Mouse (Mus musculus) stomach, postnatal 0 days (tissue): ENCODE data around the gene Gabra4.
"Not testable (repeated sequence)": the region's sequence is repeated elsewhere in the genome, so short reads cannot be mapped to it uniquely, and the experiment has no call there.

Source experiments
- CTCF ChIP-seq: IDR thresholded peaks from 2 replicates; pipeline ENCODE4 v1.5.1; 2016; ENCODE audit warnings: antibody characterized with exemption, low read depth, mild to moderate bottlenecking, moderate library complexity
- EP300 ChIP-seq: optimal IDR thresholded peaks from 2 replicates; pipeline ENCODE3; 2016; ENCODE audit warnings: antibody characterized with exemption

- not testable (repeated sequence) for TF ChIP-seq CTCF, EP300
Measured at GRCm38 (mm10) chr5:71525486-71525885, 132.6 kb downstream of the Gabra4 start.
